Mouse (Mus musculus): ENCODE measurements around the gene Smdt1. TPM values are rescaled to one million over a fixed set of nuclear protein-coding genes. Genes with fewer than 3 reads are reported as not detected.
A peak's percentile ranks its signal among the peaks of the same experiment; 100 is the strongest.

Smdt1 gene
- polyA plus RNA-seq, 1 experiment: 111 TPM

- TF ChIP-seq GATA1 (IDR thresholded peaks at IDR 0.05; ENCODE audit: low read length): no peak
Measured at GRCm38 (mm10) chr15:82339634-82340254, 985 bp downstream of the Smdt1 start.

- TF ChIP-seq GATA1 (IDR thresholded peaks at IDR 0.05; ENCODE audit: low read length): no peak
Measured at GRCm38 (mm10) chr15:82340414-82341035, 1.8 kb downstream of the Smdt1 start.

GRCm38 (mm10) chr15:82341036-82341501, 2.3 kb downstream of the Smdt1 start:
- no peak for TF ChIP-seq GATA1 (IDR thresholded peaks at IDR 0.05; ENCODE audit: low read length)

- TF ChIP-seq GATA1 (IDR thresholded peaks at IDR 0.05; ENCODE audit: low read length): peak; percentile 94
Measured at GRCm38 (mm10) chr15:82341675-82342542, 3.1 kb downstream of the Smdt1 start.

- TF ChIP-seq GATA1 (IDR thresholded peaks at IDR 0.05; ENCODE audit: low read length): no peak
Measured at GRCm38 (mm10) chr15:82342543-82342935, 3.8 kb downstream of the Smdt1 start.

DNA sequence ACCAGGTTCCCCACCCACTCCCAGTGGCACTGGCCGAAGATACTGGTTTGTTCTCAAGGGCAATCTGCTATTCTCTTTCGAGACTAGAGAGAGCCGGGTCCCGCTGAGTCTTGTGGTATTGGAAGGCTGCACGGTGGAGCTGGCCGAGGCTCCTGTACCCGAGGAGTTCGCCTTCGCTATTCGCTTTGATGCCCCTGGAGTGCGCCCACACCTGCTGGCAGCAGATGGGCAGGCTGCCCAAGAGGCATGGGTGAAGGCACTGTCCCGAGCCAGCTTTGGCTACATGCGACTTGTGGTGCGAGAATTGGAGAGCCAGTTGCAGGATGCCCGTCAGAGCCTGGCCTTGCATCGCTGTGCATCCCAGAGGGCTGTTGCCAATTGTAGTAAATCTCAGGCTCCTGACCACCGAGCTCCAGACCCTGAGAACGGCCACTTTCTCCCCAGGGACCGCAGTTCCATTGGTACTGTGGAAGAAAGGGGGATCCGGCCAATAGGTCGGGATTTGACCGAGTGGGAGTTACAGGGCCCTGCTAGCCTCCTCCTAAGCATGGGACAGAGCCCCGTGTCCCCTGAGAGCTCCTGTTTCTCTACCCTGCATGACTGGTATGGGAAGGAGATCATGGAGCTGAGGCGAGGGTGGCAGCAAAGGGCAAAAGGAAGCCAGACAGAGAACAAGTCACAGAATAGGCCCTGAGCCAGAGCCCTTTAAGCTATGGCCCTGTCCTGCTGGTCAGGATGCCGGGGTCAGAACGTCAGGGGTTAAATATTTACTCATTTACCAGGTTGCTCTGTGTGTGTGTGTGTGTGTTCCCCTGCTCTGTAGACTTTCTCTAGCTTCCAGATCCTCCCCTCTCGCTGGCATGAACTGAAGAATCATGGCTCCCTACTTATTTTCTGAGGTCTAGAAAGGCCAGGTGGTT, 4.9 kb downstream of the Smdt1 start:
- no peak for TF ChIP-seq GATA1 (IDR thresholded peaks at IDR 0.05; ENCODE audit: low read length)

DNA sequence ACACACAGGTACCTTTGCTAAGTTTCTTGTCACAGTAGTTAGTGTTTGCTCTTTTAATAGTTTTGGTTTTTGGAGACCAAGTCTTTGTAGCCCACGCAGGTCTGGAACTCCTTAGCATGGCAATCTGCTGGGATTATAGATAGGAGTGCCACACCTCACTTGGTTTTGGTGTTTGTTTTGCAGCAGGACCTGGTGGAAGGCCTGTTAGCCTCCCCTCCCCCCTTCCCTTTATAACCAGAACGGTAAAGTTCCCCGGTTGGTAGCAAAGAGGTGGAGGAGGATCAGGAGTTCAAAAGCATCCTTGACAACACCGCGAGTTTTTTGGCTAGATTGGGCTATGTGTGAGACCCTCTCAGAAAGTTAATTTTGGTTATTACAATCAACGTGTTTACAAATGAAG, 6.2 kb downstream of the Smdt1 start:
- no peak for TF ChIP-seq GATA1 (IDR thresholded peaks at IDR 0.05; ENCODE audit: low read length)

DNA sequence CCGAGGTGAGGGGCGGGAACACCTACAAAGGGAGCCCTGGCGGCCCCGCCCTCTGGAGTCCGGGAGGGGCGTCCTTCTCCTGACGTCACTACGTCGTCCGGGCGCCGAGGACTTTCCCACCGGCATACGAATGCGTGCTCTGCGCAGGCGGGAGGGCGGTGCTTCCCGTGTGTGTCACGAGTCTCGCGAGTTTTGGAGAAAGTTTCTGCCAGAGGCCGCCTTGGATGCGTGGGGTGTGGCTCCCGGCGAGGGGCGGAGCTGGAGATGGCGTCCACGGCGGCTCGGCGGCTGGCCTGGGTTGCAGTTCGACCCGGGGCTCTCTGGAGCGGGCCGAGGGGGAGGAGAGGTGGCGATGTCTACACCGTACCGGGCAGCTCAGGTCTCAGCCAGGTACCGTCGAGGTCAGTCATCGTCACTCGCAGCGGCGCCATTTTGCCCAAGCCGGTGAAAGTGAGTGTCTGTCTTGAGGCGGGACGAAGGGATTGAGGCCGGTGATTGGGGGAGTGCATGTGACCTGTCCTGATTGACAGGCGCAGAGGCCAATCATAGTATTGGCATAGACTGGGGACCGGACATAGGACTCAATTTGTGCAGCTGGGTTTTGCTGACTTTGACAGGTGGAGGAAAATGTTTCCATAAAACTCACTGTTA, 7.2 kb downstream of the Smdt1 start:
- TF ChIP-seq GATA1 (IDR thresholded peaks at IDR 0.05; ENCODE audit: low read length): no peak

DNA sequence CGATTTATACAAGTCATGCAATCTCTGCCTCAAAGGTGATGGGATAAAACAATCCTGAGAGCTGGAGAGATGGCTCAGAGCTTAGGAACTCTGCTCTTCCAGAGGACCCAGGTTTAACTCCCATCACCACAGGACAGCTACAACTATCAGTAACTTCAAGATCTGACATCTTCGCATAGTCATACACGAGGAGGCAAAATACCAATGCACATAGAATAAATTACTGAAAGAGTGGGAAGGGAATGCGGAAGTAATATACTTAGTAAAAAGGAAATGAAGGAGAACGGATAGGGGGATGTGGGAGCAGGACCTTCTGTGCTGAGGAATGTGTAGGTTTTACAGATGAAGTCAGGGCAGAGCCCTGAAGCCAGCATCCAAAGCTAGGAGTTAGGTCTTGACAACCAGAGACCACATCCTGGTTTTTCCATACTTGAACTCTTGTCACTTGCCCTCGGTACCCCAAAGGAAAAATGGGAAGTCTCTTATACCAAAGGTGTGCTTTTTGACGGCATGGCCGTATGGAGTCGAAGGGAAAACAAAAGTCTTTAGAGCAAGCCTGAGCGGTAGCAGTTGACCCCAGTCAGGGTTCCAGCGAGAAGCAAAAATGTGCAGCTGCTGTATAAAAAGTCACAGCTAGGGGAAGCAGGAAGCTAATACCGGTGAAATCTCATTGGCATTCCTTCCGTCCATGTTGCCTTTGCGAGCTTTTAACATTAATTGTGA, 8.0 kb downstream of the Smdt1 start:
- TF ChIP-seq GATA1 (IDR thresholded peaks at IDR 0.05; ENCODE audit: low read length): no peak

GRCm38 (mm10) chr15:82347303-82347676, 8.5 kb downstream of the Smdt1 start:
- TF ChIP-seq GATA1 (IDR thresholded peaks at IDR 0.05; ENCODE audit: low read length): no peak

DNA sequence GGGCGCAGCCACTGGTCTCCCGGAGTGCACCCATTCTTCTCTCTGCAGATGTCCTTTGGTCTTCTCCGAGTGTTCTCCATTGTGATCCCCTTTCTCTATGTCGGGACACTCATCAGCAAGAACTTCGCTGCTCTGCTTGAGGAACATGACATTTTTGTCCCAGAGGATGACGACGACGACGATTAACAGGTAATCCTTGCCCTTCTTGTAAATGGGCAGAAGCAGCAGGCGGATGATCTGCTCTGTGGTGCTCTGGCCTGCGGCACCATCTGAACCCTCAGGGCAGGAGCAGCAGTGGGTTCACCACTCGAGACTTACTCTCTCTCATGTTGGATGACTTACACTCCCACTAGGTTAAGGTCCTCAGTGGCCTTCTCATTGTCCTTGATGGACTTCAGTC, 9.1 kb downstream of the Smdt1 start:
- TF ChIP-seq GATA1 (IDR thresholded peaks at IDR 0.05; ENCODE audit: low read length): no peak

GRCm38 (mm10) chr15:82348258-82348998, 9.7 kb downstream of the Smdt1 start:
- no peak for TF ChIP-seq GATA1 (IDR thresholded peaks at IDR 0.05; ENCODE audit: low read length)

GRCm38 (mm10) chr15:82348999-82349341, 10.2 kb downstream of the Smdt1 start:
- no peak for TF ChIP-seq GATA1 (IDR thresholded peaks at IDR 0.05; ENCODE audit: low read length)

- no peak for TF ChIP-seq GATA1 (IDR thresholded peaks at IDR 0.05; ENCODE audit: low read length)
Measured at GRCm38 (mm10) chr15:82350349-82350748, 11.6 kb downstream of the Smdt1 start.

All from G1E-ER4 (cell line).